Mouse (Mus musculus) testis, adult 2 months (tissue): ENCODE data around the gene Atxn7l3. TPM values are rescaled to one million over a fixed set of nuclear protein-coding genes. Genes with fewer than 3 reads are reported as not detected.

ENCODE experiments used
- H3K27ac ChIP-seq: fragments of 200-500 bp; 2 replicates; pipeline ENCODE4 v1.5.1; 2012; ENCODE audit warnings: low read depth, low read length; ENCODE audit not compliant: control insufficient read depth, insufficient read depth
- H3K27me3 ChIP-seq: fragments of 200-500 bp; 2 replicates; pipeline ENCODE4 v1.6.1; 2012; ENCODE audit warnings: mild to moderate bottlenecking, low read length, moderate library complexity; ENCODE audit not compliant: control insufficient read depth, insufficient read depth
- H3K36me3 ChIP-seq: fragments of 200-500 bp; 2 replicates; pipeline ENCODE4 v1.6.1; 2012; ENCODE audit warnings: mild to moderate bottlenecking, low read length; ENCODE audit not compliant: control insufficient read depth, insufficient read depth
- H3K4me1 ChIP-seq: fragments of 200-500 bp; 2 replicates; pipeline ENCODE4 v1.6.1; 2012; ENCODE audit warnings: low read length; ENCODE audit not compliant: control insufficient read depth, insufficient read depth
- H3K4me3 ChIP-seq: fragments of 200-500 bp; 2 replicates; pipeline ENCODE4 v1.5.1; 2012; ENCODE audit warnings: low read depth, mild to moderate bottlenecking, low read length, moderate library complexity, mixed read lengths; ENCODE audit not compliant: control insufficient read depth
- CTCF ChIP-seq: fragments of 200-500 bp; IDR thresholded peaks from 2 replicates; pipeline ENCODE4 v1.5.1; 2012; ENCODE audit warnings: low read depth, mild to moderate bottlenecking, inconsistent platforms, low read length, moderate library complexity; ENCODE audit not compliant: control insufficient read depth, insufficient read depth, insufficient replicate concordance
- POLR2A ChIP-seq: fragments of 200-500 bp; IDR thresholded peaks from 2 replicates; pipeline ENCODE4 v1.6.1; 2012; ENCODE audit warnings: low read depth, mild to moderate bottlenecking, inconsistent platforms, low read length, moderate library complexity; ENCODE audit not compliant: control insufficient read depth
- polyA plus RNA-seq: library from polyadenylated mRNA; depleted of rRNA; stranded (reverse); fragments of >200 nt; gene quantifications from 2 replicates; pipeline ENCODE4 v1.2.3, GENCODE M21; 2012

Atxn7l3 gene
- polyA plus RNA-seq, 1 experiment: 16.8 TPM

- TF ChIP-seq POLR2A: no peak
- TF ChIP-seq CTCF: no peak
- H3K27me3 ChIP-seq: no peaks in the 10 kb centered on the region
- H3K36me3 ChIP-seq: no peaks in the 10 kb centered on the region
- H3K4me3 ChIP-seq: peak overlapping the region; percentile 88
- peaks cover 9% of the 10 kb centered on the region for H3K4me1 ChIP-seq
- peak overlapping the region; percentile 63 for H3K27ac ChIP-seq
These were observed 46.9 kb downstream of the Atxn7l3 start for GRCm38 (mm10) chr11:102249351-102250090.

GRCm38 (mm10) chr11:102248630-102249230 is 47.7 kb downstream of the Atxn7l3 start, which contains the start of gene BC030867:
BC030867 (plus strand) TSS chr11:102248882.
- Histone ChIP-seq H3K4me3 (peak within 1 kb of the TSS; percentile 88), H3K27ac (peak within 1 kb of the TSS; percentile 63), H3K4me1 (peaks cover 9% of the 10 kb centered on the region), H3K36me3 (no peaks in the 10 kb centered on the region), H3K27me3 (no peaks in the 10 kb centered on the region)
- TF ChIP-seq POLR2A (peak; percentile 62), CTCF (peak; percentile 77; the same call in 1 of the 2 replicates)

- Histone ChIP-seq H3K36me3 (no peaks in the 10 kb centered on the region), H3K4me3 (no peak overlapping the region), H3K27ac (no peak overlapping the region), H3K4me1 (peaks cover 9% of the 10 kb centered on the region), H3K27me3 (no peaks in the 10 kb centered on the region)
- TF ChIP-seq POLR2A: no peak
- TF ChIP-seq CTCF: no peak
These were observed 49.6 kb downstream of the Atxn7l3 start for GRCm38 (mm10) chr11:102246871-102247270.

GRCm38 (mm10) chr11:102246273-102246635 is 50.2 kb downstream of the Atxn7l3 start:
- Histone ChIP-seq H3K36me3 (no peaks in the 10 kb centered on the region), H3K27ac (no peak overlapping the region), H3K4me3 (no peak overlapping the region), H3K4me1 (peaks cover 9% of the 10 kb centered on the region), H3K27me3 (no peaks in the 10 kb centered on the region)
- TF ChIP-seq CTCF (no peak), POLR2A (no peak)

GRCm38 (mm10) chr11:102245581-102246272 is 50.7 kb downstream of the Atxn7l3 start:
- Histone ChIP-seq H3K36me3 (no peaks in the 10 kb centered on the region), H3K27ac (no peak overlapping the region), H3K4me3 (no peak overlapping the region), H3K4me1 (peaks cover 9% of the 10 kb centered on the region), H3K27me3 (no peaks in the 10 kb centered on the region)
- TF ChIP-seq CTCF (no peak), POLR2A (no peak)

- Histone ChIP-seq H3K36me3 (no peaks in the 10 kb centered on the region), H3K4me1 (peaks cover 9% of the 10 kb centered on the region), H3K27ac (no peak overlapping the region), H3K4me3 (no peak overlapping the region), H3K27me3 (no peaks in the 10 kb centered on the region)
- no peak for TF ChIP-seq POLR2A
These were observed 51.4 kb downstream of the Atxn7l3 start for GRCm38 (mm10) chr11:102244926-102245449.

- TF ChIP-seq CTCF (no peak; the same call in 1 of the 2 replicates), POLR2A (no peak)
- no peaks in the 10 kb centered on the region for H3K4me1 ChIP-seq
These were observed 54.6 kb downstream of the Atxn7l3 start for GRCm38 (mm10) chr11:102241874-102242273.

GRCm38 (mm10) chr11:102241246-102241645 is 55.2 kb downstream of the Atxn7l3 start:
- no peak overlapping the region for H3K4me3 ChIP-seq
- H3K27ac ChIP-seq: no peak overlapping the region
- TF ChIP-seq POLR2A (no peak), CTCF (no peak)
- no peaks in the 10 kb centered on the region for H3K36me3 ChIP-seq
- H3K27me3 ChIP-seq: no peaks in the 10 kb centered on the region
- H3K4me1 ChIP-seq: no peaks in the 10 kb centered on the region

More at GRCm38 (mm10) chr11:102241874-102242273, 54.6 kb downstream of the Atxn7l3 start:
- H3K27ac ChIP-seq: no peak overlapping the region
- no peaks in the 10 kb centered on the region for H3K27me3 ChIP-seq
- no peaks in the 10 kb centered on the region for H3K36me3 ChIP-seq
- no peak overlapping the region for H3K4me3 ChIP-seq
